Mouse (Mus musculus) liver, embryonic 14.5 days (tissue): ENCODE results near the gene Pvr.

Experiments used
- CTCF ChIP-seq: IDR thresholded peaks from 2 replicates; pipeline ENCODE4 v1.5.1; 2016; ENCODE audit warnings: antibody characterized with exemption, low read depth, control low read depth
- EP300 ChIP-seq: IDR thresholded peaks from 2 replicates; pipeline ENCODE4 v1.6.1; 2016; ENCODE audit warnings: antibody characterized with exemption, low read depth

- TF ChIP-seq EP300: no peak
- TF ChIP-seq CTCF: no peak
Observed at GRCm38 (mm10) chr7:19940256-19940655, 19.3 kb upstream of the Pvr start.
